Mouse (Mus musculus): Measurements from ENCODE around the gene Terf2. TPM values are rescaled to one million over a fixed set of nuclear protein-coding genes. Genes with fewer than 3 reads are reported as not detected.

The Terf2 gene
- polyA plus RNA-seq, 1 experiment from 2014 or later: 15.8 TPM

DNA sequence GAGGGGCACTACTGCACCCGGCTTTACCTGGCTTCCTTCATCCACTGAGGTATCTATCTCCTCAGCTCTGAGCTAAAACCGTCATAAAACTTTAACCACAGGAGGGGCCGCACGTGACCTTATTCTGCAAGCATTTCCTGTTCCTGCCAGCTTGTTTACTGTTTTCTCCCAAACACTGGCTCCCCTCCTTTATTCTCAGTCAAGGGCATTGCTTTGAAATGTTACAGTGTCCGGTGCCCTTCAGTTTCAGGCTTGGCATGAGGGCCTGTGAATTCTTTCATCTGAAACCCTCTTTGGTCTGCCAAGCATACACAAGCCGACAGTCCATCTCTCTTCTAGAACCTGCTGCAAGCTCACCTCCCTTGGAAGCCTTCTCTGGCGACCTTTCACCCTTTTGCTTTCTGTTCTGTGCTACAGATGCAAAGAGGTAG lies 22.5 kb upstream of the Terf2 start:
- Histone ChIP-seq H3K4me3 (ENCODE audit: low read depth, low read length) (no peak overlapping the region), H3K36me3 (ENCODE audit: control insufficient read depth, insufficient read depth, low read length) (no peaks in the 10 kb centered on the region), H3K27ac (ENCODE audit: low read length) (peak overlapping the region; percentile 64; the same call in 1 of the 2 replicates), H3K9ac (replicated peaks; ENCODE audit: low read depth, low read length) (no peak overlapping the region), H3K9me3 (ENCODE audit: control insufficient read depth, low read depth, low read length) (no peaks in the 10 kb centered on the region), H3K4me2 (replicated peaks; ENCODE audit: low read depth, low read length) (no peak overlapping the region), H3K4me1 (ENCODE audit: control insufficient read depth, insufficient read depth, low read length) (0 out of 2 replicates have a peak, but pooled peaks cover 8% of the 10 kb centered on the region), H3K27me3 (ENCODE audit: control insufficient read depth, insufficient read depth, low read length) (no peaks in the 10 kb centered on the region)
- WGBS: 47% methylated on average over 7 of the region's 7 CpGs
- no peak for ATAC-seq (ENCODE audit: insufficient number of reproducible peaks, insufficient read depth, low FRiP score, low read depth)

DNA sequence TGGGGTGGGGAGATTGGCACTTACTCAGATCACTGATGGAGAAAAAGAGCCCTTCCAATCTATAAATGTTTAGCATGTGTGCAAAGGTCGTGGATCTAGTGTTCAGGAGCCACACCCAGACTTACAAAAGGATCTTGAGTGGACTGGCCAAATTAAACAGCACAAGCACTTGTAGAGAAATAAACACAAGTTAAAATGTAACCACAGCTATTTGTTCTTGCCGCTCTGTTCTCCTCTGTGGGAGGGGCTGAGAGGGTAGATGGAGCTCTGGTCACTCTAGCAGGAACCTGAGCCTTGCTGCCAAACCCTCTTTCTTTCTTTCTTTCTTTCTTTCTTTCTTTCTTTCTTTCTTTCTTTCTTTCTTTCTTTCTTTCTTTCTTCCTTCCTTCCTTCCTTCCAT lies 20.7 kb upstream of the Terf2 start:
- Histone ChIP-seq H3K4me1 (ENCODE audit: control insufficient read depth, insufficient read depth, low read length) (0 out of 2 replicates have a peak, but pooled peaks cover 8% of the 10 kb centered on the region), H3K9me3 (ENCODE audit: control insufficient read depth, low read depth, low read length) (no peaks in the 10 kb centered on the region), H3K36me3 (ENCODE audit: control insufficient read depth, insufficient read depth, low read length) (no peaks in the 10 kb centered on the region), H3K4me3 (ENCODE audit: low read depth, low read length) (no peak overlapping the region), H3K27ac (ENCODE audit: low read length) (no peak overlapping the region), H3K27me3 (ENCODE audit: control insufficient read depth, insufficient read depth, low read length) (no peaks in the 10 kb centered on the region), H3K4me2 (replicated peaks; ENCODE audit: low read depth, low read length) (no peak overlapping the region), H3K9ac (replicated peaks; ENCODE audit: low read depth, low read length) (no peak overlapping the region)
- peak; percentile 60 for ATAC-seq (ENCODE audit: insufficient number of reproducible peaks, insufficient read depth, low FRiP score, low read depth)
- WGBS: 22% methylated on average over 2 of the region's 2 CpGs

DNA sequence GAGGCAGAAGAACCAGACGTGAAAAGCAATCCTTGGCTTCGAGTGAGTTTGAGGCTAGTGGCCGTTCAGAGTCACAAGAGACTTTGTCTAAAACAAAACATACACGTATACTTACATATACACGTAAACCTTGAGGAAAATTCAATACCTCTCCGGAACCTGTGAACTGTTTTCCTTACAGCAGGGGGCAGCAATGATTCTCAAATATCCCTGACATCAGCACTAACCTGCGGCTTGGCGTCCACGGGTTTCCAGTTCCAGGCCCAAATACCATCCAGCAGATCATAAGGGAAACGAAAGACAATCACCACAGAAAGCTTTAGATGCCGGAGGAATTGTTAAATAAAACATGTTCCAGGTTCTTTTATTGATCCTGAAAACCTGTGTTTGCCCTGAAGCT lies 19.7 kb upstream of the Terf2 start:
- H3K9me3 ChIP-seq (ENCODE audit: control insufficient read depth, low read depth, low read length): no peaks in the 10 kb centered on the region
- H3K9ac ChIP-seq (replicated peaks; ENCODE audit: low read depth, low read length): no peak overlapping the region
- H3K27ac ChIP-seq (ENCODE audit: low read length): peak overlapping the region; percentile 57; the same call in 1 of the 2 replicates
- H3K27me3 ChIP-seq (ENCODE audit: control insufficient read depth, insufficient read depth, low read length): no peaks in the 10 kb centered on the region
- no peak for ATAC-seq (ENCODE audit: insufficient number of reproducible peaks, insufficient read depth, low FRiP score, low read depth)
- no peaks in the 10 kb centered on the region for H3K36me3 ChIP-seq (ENCODE audit: control insufficient read depth, insufficient read depth, low read length)
- WGBS: 13% methylated on average over 11 of the region's 11 CpGs
- H3K4me2 ChIP-seq (replicated peaks; ENCODE audit: low read depth, low read length): no peak overlapping the region
- H3K4me1 ChIP-seq (ENCODE audit: control insufficient read depth, insufficient read depth, low read length): 0 out of 2 replicates have a peak, but pooled peaks cover 8% of the 10 kb centered on the region
- no peak overlapping the region for H3K4me3 ChIP-seq (ENCODE audit: low read depth, low read length)

DNA sequence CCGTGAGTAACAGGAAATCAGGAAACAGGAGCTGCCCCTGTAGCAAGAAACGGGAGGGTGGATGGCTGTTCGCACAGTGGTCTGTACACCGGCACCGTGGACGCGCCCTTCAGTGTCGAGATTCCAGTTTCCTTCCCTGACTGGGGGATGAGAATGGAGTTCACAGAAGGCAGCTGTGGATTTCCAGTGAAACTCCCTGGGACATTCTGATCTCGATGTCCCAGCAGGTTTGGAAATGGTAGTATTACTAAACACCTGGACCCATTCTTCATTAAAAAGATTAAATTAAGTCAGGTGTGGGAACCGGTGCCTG lies 18.6 kb upstream of the Terf2 start:
- H3K27ac ChIP-seq (ENCODE audit: low read length): peak overlapping the region; percentile 11; the same call in 1 of the 2 replicates
- ATAC-seq (ENCODE audit: insufficient number of reproducible peaks, insufficient read depth, low FRiP score, low read depth): no peak
- H3K4me3 ChIP-seq (ENCODE audit: low read depth, low read length): no peak overlapping the region
- no peaks in the 10 kb centered on the region for H3K9me3 ChIP-seq (ENCODE audit: control insufficient read depth, low read depth, low read length)
- WGBS: 55% methylated on average over 10 of the region's 10 CpGs
- H3K36me3 ChIP-seq (ENCODE audit: control insufficient read depth, insufficient read depth, low read length): no peaks in the 10 kb centered on the region
- H3K4me1 ChIP-seq (ENCODE audit: control insufficient read depth, insufficient read depth, low read length): 0 out of 2 replicates have a peak, but pooled peaks cover 8% of the 10 kb centered on the region
- H3K27me3 ChIP-seq (ENCODE audit: control insufficient read depth, insufficient read depth, low read length): no peaks in the 10 kb centered on the region
- no peak overlapping the region; the same call in 1 of the 2 replicates for H3K4me2 ChIP-seq (replicated peaks; ENCODE audit: low read depth, low read length)
- H3K9ac ChIP-seq (replicated peaks; ENCODE audit: low read depth, low read length): no peak overlapping the region

DNA sequence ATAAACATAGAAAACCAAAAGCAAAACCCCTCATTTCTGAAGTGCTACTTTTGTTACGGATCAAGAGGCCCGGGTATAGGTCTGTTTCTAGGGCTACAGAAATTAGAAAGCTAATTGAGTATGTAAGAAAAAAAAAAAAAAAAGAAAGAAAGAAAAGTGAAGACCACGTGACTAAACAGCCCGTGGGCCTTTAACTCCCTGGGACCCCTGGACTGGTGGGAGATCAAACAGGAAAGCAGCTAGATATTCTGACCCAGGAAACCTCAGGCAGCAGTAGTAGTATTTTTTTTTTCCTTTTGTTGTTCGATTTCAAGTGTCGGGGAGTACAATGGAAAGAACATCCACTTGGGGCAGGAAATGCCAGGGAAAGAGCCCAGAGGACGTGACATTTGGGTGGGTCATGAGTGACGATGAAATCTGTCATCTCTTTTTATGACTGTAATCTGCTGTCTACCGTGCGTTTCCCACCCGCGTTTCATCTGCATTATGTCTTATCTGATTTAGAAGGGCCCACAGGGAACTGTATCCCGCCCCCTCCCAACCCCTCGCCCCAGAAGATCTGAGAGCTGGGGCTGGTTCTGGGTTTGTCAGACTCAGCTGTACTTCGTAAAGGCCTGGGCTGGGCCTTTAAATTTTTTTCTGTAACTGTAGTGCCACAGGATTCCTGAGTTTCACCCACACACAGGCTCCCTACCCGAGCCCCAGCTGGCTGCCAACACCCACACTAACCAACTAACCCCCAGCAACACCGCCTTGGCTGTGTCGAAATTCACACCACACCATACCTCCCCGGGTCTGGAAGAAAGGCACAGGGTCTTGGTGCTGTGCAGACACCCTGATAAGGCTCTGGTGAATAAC lies 18.0 kb upstream of the Terf2 start:
- no peaks in the 10 kb centered on the region for H3K27me3 ChIP-seq (ENCODE audit: control insufficient read depth, insufficient read depth, low read length)
- no peak overlapping the region for H3K4me3 ChIP-seq (ENCODE audit: low read depth, low read length)
- peak overlapping the region; percentile 11; the same call in 1 of the 2 replicates for H3K27ac ChIP-seq (ENCODE audit: low read length)
- 43% methylated on average over 19 of the region's 19 CpGs for WGBS
- no peaks in the 10 kb centered on the region for H3K9me3 ChIP-seq (ENCODE audit: control insufficient read depth, low read depth, low read length)
- 0 out of 2 replicates have a peak, but pooled peaks cover 8% of the 10 kb centered on the region for H3K4me1 ChIP-seq (ENCODE audit: control insufficient read depth, insufficient read depth, low read length)
- no peak for ATAC-seq (ENCODE audit: insufficient number of reproducible peaks, insufficient read depth, low FRiP score, low read depth)
- no peaks in the 10 kb centered on the region for H3K36me3 ChIP-seq (ENCODE audit: control insufficient read depth, insufficient read depth, low read length)
- H3K4me2 ChIP-seq (replicated peaks; ENCODE audit: low read depth, low read length): no peak overlapping the region; the same call in 1 of the 2 replicates
- H3K9ac ChIP-seq (replicated peaks; ENCODE audit: low read depth, low read length): no peak overlapping the region

DNA sequence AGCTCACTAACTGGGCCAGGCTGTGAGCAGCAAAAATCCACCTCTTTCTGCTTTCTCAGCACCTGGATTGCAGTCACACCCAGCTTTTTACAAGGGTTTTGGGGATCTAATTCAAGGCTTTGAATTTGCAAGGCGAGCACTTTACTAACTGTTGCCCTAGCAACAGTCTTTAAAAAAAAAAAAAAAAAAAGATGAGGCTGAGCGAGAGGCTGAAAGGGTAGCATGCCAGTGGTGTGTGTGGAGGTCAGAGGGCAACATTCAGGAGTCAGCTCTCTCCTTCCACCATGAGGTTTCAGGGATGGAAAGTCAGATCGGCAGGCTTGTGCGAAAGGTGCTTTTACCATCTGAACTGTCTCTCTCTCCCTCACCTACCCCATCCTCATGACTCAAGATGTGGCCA lies 16.9 kb upstream of the Terf2 start:
- Histone ChIP-seq H3K27me3 (ENCODE audit: control insufficient read depth, insufficient read depth, low read length) (no peaks in the 10 kb centered on the region), H3K4me1 (ENCODE audit: control insufficient read depth, insufficient read depth, low read length) (0 out of 2 replicates have a peak, but pooled peaks cover 8% of the 10 kb centered on the region), H3K9ac (replicated peaks; ENCODE audit: low read depth, low read length) (no peak overlapping the region), H3K27ac (ENCODE audit: low read length) (no peak overlapping the region), H3K9me3 (ENCODE audit: control insufficient read depth, low read depth, low read length) (no peaks in the 10 kb centered on the region), H3K36me3 (ENCODE audit: control insufficient read depth, insufficient read depth, low read length) (no peaks in the 10 kb centered on the region), H3K4me2 (replicated peaks; ENCODE audit: low read depth, low read length) (no peak overlapping the region), H3K4me3 (ENCODE audit: low read depth, low read length) (no peak overlapping the region)
- 59% methylated on average over 4 of the region's 4 CpGs for WGBS
- ATAC-seq (ENCODE audit: insufficient number of reproducible peaks, insufficient read depth, low FRiP score, low read depth): no peak

DNA sequence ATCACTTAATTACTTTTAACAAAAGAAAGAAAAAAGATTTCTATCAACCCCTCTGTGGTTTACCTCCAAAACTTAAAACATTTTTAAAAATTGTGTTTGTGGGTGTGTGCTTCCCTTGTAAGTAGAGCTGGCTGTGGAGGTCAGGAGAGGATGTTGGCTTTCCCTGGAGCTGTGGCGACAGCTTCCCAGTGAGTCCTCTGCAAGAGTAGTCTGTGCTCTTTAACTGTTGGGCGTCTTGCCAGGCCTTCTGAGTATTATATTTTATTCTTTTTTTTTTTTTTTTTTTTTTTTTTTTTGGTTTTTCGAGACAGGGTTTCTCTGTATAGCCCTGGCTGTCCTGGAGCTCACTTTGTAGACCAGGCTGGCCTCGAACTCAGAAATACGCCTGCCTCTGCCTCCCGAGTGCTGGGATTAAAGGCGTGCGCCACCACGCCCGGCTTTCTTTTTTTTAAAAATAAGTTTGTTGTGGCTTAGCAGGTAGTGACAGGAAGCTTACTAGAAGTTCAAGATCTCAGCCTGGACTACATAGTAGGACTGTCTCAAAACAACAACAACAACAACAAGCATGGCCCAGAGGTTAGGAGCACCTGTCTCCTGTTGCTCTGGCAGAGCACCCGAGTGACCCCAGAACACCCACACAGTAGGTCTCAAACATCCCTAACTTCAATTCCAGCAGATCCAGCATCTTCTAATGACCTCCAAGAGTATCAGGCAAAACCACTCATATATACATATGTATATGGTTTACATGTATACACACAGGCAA lies 15.2 kb upstream of the Terf2 start:
- H3K36me3 ChIP-seq (ENCODE audit: control insufficient read depth, insufficient read depth, low read length): no peaks in the 10 kb centered on the region
- 82% methylated on average over 10 of the region's 11 CpGs for WGBS
- ATAC-seq (ENCODE audit: insufficient number of reproducible peaks, insufficient read depth, low FRiP score, low read depth): no peak
- H3K9ac ChIP-seq (replicated peaks; ENCODE audit: low read depth, low read length): no peak overlapping the region
- no peak overlapping the region for H3K27ac ChIP-seq (ENCODE audit: low read length)
- no peak overlapping the region for H3K4me2 ChIP-seq (replicated peaks; ENCODE audit: low read depth, low read length)
- no peak overlapping the region for H3K4me3 ChIP-seq (ENCODE audit: low read depth, low read length)
- 0 out of 2 replicates have a peak, but pooled peaks cover 8% of the 10 kb centered on the region for H3K4me1 ChIP-seq (ENCODE audit: control insufficient read depth, insufficient read depth, low read length)
- H3K27me3 ChIP-seq (ENCODE audit: control insufficient read depth, insufficient read depth, low read length): no peaks in the 10 kb centered on the region
- no peaks in the 10 kb centered on the region for H3K9me3 ChIP-seq (ENCODE audit: control insufficient read depth, low read depth, low read length)

DNA sequence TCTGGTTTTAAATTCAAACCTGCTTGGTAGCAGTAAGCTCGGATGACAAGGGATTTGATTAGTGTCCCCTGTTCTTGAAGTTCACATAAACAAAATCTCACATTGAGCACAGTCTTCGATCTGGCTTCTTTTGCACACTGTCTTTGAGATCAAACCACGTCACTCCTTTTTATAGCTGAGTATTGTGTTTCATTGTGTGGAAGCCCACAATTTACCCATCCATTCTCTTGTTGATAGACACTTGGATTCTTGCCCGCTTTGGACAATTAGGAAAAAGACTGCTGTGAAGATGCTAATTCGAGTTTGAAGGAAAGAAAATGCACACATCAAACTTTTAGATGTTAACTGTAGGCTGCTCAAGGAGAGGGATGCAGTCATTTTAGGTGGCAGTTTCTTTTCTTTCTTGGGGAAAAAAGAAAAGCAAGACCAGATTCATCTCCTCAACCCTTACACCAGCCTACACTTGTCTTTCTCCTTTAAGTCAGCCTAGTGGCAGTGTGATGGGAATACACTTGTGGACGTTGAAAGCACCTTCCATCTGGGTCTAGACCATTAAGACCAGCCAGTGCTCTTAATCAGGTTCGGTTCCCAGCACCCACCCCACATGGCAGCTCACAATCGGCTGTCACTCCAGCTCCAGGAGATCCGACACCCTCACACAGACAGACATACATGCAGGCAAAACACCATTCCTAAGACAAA lies 14.4 kb upstream of the Terf2 start:
- H3K9ac ChIP-seq (replicated peaks; ENCODE audit: low read depth, low read length): no peak overlapping the region
- ATAC-seq (ENCODE audit: insufficient number of reproducible peaks, insufficient read depth, low FRiP score, low read depth): no peak

More for the DNA sequence above, 14.4 kb upstream of the Terf2 start:
- Histone ChIP-seq H3K4me3 (ENCODE audit: low read depth, low read length) (no peak overlapping the region), H3K4me2 (replicated peaks; ENCODE audit: low read depth, low read length) (no peak overlapping the region), H3K4me1 (ENCODE audit: control insufficient read depth, insufficient read depth, low read length) (0 out of 2 replicates have a peak, but pooled peaks cover 8% of the 10 kb centered on the region), H3K36me3 (ENCODE audit: control insufficient read depth, insufficient read depth, low read length) (no peaks in the 10 kb centered on the region), H3K27ac (ENCODE audit: low read length) (no peak overlapping the region), H3K27me3 (ENCODE audit: control insufficient read depth, insufficient read depth, low read length) (no peaks in the 10 kb centered on the region), H3K9me3 (ENCODE audit: control insufficient read depth, low read depth, low read length) (no peaks in the 10 kb centered on the region)
- 68% methylated on average over 9 of the region's 9 CpGs for whole genome bisulfite sequencing
